Mouse (Mus musculus) heart, postnatal 0 days (tissue): ENCODE data around the gene Hist1h3c.

Experiments used
- CTCF ChIP-seq: IDR thresholded peaks from 2 replicates; pipeline ENCODE4 v1.5.1; 2016; ENCODE audit warnings: antibody characterized with exemption, control low read depth, low read depth
- EP300 ChIP-seq: IDR thresholded peaks from 2 replicates; pipeline ENCODE4 v1.6.1; 2016; ENCODE audit warnings: antibody characterized with exemption, low read depth

DNA sequence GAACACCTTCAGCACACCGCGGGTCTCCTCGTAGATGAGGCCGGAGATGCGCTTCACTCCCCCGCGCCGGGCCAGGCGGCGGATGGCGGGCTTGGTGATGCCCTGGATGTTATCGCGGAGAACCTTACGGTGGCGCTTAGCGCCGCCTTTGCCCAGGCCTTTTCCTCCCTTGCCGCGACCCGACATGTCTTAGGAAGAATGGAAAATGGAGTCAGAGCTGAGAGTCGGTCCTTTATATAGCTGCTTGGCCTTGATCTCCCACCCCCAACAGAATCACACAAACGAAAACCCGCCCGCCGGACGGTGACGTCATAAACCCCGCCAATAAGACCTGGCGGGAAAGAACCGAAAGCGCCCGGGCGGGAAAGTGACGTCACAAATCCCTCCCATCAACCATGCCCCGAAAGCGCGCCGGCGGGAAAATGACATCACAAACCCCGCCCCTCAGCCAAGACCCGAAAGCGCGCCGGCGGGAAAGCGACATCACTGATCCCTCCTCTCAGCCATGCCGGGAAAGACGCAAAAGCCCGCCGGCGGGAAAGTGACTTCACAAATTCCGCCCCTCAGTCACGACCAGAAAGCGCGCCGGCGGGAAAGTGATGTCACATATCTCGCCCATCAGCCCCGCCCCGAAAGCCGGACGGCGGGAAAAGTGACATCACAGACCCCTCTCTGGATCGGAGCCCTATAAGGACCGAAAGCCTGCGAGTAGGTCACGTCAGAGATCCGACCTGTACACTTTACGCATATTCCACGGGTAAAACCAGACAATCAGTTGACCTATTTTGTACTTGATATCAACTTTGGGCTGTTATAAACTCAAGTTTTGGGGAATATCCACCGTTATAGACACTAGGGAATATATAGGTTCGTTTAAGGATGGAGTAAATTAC, 15.8 kb upstream of the Hist1h3c start, which contains the start of gene Hist1h4a:
- TF ChIP-seq CTCF: no peak
- TF ChIP-seq EP300: peak; percentile 79
